Mouse (Mus musculus) neural tube, embryonic 10.5 days (tissue): ENCODE results near the gene Kcne1l.

Source experiments
- DNase-seq: peaks from one replicate; pipeline ENCODE4 v3.0.0-alpha.2; 2017; ENCODE audit warnings: low spot score; ENCODE audit errors: extremely low spot score

The Kcne1l gene

DNA sequence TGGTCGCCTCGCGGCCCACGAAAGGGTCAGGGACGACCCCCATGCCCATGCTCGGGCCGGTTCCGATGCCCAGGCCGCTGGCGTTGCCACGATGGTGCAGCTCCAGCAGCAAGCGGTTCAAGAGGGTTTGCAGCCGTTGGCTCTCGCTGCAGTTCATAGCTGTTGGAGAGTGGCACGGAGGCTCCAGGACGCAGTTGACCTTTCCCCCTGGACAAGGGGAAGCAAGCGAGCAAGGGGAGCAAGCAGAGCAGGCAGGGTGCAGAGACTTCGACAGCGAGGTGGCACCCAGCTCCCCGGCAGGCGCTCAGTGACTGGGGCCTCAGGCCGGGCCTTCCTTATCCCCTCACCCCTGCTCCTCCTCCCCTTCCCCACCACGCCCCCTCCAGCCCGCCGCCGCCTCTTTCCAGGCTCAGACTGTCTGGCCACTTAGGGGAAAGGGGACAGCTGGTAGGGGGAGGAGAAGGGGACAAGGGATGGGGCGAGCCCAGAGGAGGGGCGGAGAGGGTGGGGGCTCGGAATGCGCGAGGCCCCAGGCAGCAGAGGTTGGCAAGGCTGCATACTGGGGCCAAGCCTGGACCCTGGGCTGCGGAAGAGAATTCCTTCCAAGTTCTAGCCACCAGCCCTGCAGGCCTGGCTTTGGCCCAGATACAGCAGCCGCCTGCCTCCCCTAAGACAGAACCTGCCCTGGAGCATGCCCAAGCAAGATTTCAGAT, at the start of gene Kcne1l:
TSS of gene Kcne1l (minus strand) at position 426 of the 713 bp plus-strand sequence.
- peak; percentile 52 for DNase-seq

DNA sequence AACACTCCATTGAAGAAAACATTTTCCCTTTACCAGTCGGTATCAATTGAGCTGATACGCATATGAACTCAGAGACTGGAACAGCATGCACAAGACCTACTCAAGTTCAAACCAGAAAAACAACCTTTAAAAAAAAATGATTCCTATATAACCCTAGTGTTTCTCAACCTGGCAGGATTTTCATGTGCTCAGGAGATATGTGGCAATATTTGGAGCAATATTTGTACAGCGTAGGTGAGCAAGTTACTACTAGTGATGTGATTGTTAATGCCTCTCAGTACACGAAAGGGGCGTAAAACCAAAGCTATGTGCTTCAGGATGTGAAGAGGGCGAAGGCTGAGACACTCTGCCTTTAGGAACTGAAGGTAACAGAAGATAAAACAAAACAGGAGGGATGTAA, 30.1 kb upstream of the Kcne1l start:
- no peak for DNase-seq

DNA sequence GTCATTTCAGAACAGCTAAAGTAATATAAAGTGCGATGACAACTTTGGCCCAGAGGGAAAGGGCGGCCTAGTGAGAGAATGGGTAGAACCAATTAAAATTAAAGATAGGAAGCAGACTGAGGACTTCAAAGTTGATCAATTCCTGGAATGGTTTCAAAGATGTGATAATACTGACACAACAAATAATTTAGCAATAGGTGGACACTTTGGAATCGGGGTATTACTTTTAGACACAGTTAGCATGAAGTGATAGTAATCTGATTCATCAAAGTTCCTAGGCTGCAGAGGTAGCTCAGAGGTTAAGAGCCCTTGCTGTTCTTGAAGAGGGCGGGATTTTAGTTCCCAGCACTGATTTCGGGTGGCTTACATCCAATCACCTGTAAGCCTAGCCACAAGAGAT, 29.4 kb upstream of the Kcne1l start:
- DNase-seq: no peak

DNA sequence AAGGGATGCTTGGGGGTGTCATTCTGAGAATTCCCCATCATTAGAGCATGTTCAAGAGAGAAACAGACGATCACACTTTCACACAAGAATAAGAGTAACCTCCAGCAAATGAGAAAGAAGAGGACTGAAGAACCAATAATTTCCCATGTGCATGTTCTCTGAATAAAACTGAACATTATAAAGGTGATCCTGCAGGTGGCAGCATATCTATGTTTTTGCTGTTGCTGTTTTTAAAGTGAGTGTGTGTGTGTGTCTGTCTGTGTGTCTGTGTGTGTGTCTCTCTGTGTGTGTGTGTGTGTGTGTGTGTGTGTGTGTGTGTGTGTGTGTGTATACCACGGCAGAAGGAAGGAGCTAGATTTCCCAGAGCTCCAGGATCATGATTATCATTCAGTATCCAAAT, 19.7 kb upstream of the Kcne1l start:
- no peak for DNase-seq

DNA sequence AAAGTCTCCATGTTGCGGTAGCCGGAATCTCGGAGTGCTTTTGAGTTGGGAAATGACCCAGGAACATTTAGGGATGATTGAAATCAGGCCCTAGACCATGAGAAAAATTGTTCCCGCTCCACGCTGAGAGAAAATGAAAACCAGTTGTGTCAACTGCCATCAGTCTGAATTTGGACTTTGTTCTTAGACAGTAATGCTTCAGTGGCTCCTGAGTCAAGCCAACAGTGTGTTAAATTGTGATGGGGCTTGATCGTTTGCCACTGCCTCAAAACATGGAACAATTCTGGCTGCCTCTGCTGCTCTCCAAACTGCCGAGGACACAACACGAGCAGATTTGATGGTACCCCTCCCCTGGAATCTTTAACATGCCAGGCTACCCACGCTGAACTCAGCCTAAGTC, 10.0 kb upstream of the Kcne1l start:
- DNase-seq: no peak

DNA sequence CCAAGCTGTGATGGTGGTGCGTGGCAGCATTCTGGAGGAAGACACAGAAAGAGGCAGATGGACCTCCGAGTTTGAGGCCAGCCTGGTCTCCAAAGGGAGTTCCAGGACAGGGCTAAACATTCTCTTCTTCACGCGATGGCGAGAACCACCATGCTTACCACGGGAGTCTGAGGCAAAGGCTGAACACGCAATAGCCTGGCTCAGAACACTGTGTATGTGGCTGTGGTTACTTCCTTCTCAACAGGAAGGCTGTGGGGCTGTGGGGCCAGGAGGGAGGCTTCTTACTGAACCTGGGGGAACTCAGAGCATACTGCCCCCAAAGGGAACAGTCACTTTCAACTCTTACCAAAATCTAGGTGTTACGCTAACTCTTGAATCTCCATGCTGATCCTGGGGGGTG, 9.2 kb upstream of the Kcne1l start:
- no peak for DNase-seq

DNA sequence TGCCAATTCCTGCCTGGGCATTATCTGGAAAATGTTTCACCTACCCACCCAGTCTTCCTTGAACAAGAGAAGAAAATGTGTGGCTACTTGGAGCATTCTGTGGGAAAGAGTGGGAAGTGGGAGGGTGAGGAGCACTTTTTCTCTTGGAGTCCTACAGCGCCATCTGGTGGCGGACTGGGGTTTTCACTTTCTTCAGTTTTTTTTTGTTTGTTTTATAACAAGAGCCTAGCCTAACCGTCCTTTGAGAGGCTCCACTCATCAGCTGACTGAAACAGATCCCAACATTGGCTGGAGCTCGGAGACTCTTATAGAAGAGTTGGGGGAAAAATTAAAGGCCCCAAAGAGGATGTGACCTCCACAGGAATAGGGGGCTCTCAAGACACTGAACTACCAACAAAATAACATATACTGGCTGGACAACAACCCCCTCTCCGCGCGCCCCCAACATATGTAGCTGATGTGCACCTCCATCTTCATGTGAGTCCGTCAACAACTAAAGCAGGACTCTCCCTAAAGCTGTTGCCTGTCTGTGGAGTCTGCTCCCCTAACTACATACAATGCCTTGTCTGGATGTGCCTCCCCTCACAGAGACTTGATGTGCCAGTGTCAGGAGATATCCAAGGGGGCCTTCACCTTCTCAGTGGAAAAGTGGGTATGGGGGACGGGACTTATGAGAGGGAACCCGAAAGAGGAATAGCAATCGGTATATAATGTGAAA, 8.4 kb upstream of the Kcne1l start:
- peak; percentile 59 for DNase-seq

DNA sequence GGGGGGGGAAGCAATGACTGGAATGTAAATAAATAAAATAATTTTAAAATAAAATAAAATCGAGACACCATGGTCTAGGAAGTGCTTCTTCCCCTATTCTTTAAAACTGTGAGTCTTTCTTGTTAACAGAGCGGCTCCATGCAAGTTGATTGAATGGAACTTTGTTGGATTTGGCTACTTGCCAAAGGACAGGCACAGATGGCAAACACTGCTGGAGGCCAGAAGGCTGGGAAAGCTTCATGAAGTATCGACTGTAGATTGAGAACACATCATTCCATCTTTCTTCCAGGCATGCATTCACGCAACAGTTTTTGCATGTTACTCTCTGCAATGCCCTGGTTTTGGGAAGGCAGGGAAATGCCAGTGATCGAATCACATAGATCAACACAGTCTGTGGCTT, 4.3 kb upstream of the Kcne1l start:
- no peak for DNase-seq

DNA sequence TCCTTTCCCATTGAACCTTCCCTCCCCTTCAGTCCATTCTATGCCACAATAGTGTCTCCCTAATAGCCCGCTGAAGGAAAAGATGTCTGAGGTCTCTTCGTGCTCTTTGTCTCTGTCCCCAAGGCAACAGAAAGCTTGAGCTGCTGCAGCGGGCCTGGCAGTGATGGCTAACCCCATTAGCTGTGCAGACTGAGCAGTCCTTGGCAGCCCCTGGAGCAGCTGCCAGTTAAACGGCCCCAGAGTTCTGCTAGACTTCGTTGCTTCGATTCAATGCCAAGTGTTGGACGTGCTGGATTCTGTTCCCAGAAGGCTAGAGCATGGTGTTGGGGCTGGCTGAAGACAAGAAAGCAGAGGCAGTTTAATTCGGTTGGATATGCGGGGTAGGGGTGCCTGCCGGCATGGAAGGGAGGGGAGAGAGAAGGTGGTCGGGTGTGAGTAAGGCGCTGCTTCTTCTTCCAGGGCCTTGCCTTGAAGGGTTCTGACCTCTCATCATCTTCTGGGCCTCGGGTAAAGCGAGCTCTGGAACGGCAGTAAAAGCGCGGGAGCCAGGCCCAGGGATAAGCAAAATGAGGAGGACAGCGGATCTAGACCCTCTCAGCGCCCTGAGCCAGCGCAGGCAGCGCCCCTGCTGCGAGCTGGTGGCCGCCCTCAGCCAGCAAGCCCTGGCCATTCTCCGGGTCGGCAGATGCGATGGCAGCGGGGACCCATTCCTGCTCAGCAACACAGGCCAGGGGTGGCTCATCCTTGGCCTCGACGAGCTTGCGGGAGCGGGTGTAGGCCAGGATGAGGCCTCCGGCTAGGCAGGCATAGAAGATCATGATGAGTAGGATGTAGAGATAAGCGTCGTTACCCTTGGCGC, 855 bp downstream of the Kcne1l start:
- DNase-seq: peak; percentile 22

DNA sequence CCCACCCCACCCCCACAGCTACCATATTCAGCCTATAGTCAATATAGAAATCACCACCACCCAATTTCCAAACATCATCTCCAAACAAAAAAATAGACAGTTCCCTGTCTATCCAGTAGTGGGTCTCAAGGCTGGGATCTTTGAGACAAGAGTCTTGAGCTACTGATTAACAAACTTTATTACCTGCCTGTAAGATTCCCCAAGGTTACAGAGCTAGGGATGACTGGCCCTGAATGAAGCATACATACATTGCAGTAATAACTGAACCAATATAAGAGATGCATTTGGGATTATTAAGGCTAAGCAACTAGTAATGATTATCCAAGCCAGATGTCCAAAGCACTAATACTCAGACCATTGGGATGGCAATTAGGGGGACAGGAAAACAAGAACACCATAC, 1.5 kb downstream of the Kcne1l start:
- DNase-seq: no peak

DNA sequence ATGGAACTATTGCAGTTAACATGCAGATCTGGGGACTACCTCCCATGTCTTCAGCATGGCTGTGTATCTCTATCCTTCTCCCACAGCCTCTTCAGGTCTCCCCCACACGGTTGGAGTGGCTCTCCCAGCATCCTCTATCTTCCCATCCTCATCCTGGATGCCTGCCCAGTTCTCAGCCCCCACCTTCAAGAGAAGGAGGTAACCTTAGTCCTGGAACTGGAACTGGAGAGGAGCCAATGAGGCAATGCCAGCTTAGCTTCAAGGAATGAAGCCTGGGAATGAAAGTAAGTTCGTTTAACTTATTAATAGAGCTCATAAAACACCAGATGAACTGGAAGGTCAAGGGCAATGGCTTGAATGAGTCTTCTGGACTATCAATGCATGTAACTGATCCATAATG, 2.6 kb downstream of the Kcne1l start:
- DNase-seq: no peak

DNA sequence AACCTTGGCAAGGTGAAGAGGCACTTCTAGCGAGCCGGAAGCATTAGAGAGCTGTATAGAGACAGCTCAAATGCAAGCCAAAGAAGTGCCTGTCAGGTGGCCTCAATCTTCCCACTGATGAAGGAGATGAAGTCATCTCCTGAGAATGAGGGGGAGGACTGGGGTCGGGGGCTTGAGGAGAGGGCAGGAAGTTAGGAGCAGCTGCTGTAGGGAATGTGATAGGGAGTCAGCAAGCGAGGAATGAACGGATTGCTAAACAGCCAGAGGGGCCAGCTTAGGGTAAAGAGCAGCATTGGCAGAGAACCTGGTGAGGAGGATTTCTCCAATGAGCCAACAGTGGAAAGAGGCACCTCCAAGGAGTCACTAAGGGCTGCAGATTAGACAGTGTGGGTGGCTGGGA, 20.2 kb downstream of the Kcne1l start:
- DNase-seq: no peak

DNA sequence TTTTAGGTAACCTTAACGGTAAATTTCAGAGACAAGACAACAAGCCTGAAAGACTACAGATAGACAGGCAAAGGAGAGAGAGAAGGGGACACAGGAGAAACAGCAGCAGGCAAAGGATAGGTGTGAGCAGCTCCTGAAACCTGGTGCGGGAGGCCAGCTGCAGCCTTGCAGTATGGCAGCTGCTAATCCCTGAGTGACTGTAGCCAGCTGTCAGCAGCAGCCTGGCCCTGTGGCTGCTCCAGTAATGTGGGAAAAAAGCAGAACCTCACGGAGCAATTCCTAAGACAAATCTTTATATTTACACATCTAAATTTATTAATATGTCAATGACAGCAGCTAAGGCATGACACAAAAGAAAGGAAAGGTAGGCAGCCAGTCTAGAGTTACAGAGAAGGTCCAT, 29.5 kb downstream of the Kcne1l start:
- no peak for DNase-seq

DNA sequence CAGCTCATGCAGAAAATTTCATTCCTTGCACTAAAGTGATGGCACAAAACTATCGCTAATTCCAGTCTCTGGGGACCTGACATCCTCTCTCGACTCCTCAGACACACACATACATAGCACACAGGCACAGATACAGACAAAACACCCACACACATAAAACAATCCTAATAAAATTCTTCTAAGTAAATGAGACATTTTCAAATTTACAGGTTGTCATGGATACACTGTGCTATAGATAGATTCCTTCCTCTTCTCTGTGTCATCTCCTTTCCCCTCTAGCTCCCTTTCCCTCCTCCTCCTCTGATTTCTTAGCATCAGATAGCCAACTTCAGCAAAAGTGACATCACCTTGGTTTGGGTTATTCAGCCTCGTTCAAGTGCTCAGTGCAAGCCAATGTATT, 30.1 kb downstream of the Kcne1l start:
- DNase-seq: no peak
